Mouse (Mus musculus) G1E (cell line): ENCODE measurements around the gene Csad.

Experiments
- CTCF ChIP-seq: IDR thresholded peaks from 2 replicates; pipeline ENCODE4 v1.5.1; 2012; ENCODE audit warnings: low read depth, low read length, inconsistent platforms, mixed read lengths
- GATA1 ChIP-seq: IDR thresholded peaks from 2 replicates; pipeline ENCODE4 v1.6.1; 2012; ENCODE audit warnings: borderline replicate concordance, low read length, inconsistent platforms, mixed read lengths
- POLR2AphosphoS5 ChIP-seq: IDR thresholded peaks from 2 replicates; pipeline ENCODE4 v1.6.1; 2012; ENCODE audit warnings: low read depth, low read length, inconsistent platforms; ENCODE audit not compliant: insufficient replicate concordance
- TAL1 ChIP-seq: conservative IDR thresholded peaks from 2 replicates; pipeline ENCODE4 v1.6.1; 2012; ENCODE audit warnings: low read depth, low read length, inconsistent platforms, mixed read lengths

DNA sequence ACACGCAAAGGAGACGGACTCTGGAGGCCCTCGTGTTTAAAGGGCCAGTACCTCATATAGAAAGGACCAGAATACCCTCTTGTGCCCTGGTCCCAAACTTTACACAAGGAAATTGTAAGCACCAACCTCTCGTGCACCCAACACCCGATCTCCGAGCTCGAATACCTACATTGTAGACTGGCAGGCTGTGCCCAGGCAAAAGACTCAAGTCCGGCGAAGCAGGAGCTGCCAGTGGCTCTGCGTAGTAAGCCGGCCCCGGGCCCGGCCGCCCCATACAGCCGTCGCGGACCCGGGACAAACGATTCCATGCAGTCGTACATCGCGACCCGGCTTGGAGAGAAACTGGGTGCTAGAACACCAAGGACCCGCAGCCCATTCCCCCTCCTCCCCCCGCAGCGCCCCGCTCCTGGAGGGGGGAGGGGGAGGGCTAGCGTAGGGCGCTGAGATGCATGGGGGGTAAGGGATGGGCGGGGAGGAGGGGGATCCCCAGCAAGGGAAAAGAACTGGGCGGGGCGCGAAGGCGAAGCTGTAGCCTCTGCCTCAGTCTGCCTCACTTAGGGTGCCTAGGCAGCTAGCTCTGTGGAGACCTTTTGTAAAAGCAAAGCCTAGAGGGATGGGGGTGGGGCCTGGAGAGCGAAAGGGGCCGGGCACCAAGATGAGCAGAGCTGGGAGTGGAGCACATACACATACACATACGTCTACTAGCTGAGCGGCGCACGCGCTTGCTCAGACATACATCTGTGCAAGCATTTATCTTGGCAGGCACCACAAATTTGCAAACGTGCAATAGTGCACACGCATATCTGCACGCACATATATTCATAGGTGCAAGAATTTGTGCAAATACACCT lies 41.6 kb upstream of the Csad start:
- TF ChIP-seq CTCF: no peak
- no peak for TF ChIP-seq GATA1
- no peak for TF ChIP-seq POLR2AphosphoS5
- TF ChIP-seq TAL1: no peak
